Mouse (Mus musculus) hindbrain, embryonic 10.5 days (tissue): ENCODE measurements at regions not wholly inside any gene's neighbourhood (a gene's known extent, or its start where the extent isn't known, plus 50 kb on each side); places are given as distances from the start of the nearest gene placed in this dataset.

Experiments
- DNase-seq: peaks from one replicate; pipeline ENCODE4 v3.0.0-alpha.2; 2017; ENCODE audit warnings: low spot score
- H3K27ac ChIP-seq: fragments of 300-500 bp; sonication (generic); 2 replicates; pipeline ENCODE4 v1.5.1; 2016; ENCODE audit warnings: mild to moderate bottlenecking, moderate library complexity
- H3K27me3 ChIP-seq: fragments of 300-500 bp; sonication (generic); 2 replicates; pipeline ENCODE4 v1.6.1; 2016; ENCODE audit warnings: mild to moderate bottlenecking; ENCODE audit not compliant: poor library complexity, insufficient read depth, severe bottlenecking
- H3K36me3 ChIP-seq: fragments of 300-500 bp; sonication (generic); 2 replicates; pipeline ENCODE4 v1.6.1; 2016; ENCODE audit warnings: mild to moderate bottlenecking, moderate library complexity
- H3K4me1 ChIP-seq: fragments of 300-500 bp; sonication (generic); replicated peaks from 2 replicates; pipeline ENCODE4 v1.6.1; 2016; ENCODE audit warnings: mild to moderate bottlenecking
- H3K4me3 ChIP-seq: fragments of 300-500 bp; sonication (generic); 2 replicates; pipeline ENCODE4 v1.5.1; 2016; ENCODE audit warnings: mild to moderate bottlenecking, moderate library complexity
- H3K9me3 ChIP-seq: fragments of 300-500 bp; sonication (generic); 2 replicates; pipeline ENCODE4 v1.6.1; 2016; ENCODE audit warnings: mild to moderate bottlenecking, moderate library complexity
- WGBS: fragments of 180-500 bp; shearing (Covaris S2); methylation state at CpG from one replicate; pipeline ENCODE4 v1.1.7; 2016; 5-methylcytosine and 5-hydroxymethylcytosine counted together

DNA sequence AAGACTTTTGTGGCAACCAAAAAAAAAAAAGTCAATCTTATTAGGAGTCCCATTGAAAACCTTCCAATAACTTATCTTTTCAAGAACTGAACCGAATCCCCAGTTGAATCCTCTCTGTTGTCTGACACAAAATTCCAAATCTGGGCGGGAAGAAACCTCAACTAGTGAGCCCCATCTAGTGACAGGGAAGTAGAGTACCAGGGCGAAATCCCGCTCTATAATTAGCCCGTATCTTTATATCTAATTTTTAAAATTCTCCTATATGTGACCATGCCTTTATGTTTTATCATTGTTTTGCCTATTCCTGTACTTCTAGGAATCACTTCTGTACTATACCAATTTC lies 195.7 kb downstream of the Pdgfra start:
- no peak for DNase-seq
- Histone ChIP-seq H3K36me3 (no peaks in the 10 kb centered on the region), H3K4me3 (no peak overlapping the region), H3K9me3 (no peaks in the 10 kb centered on the region), H3K4me1 (peaks cover 11% of the 10 kb centered on the region), H3K27me3 (peaks cover 50% of the 10 kb centered on the region), H3K27ac (no peak overlapping the region)
- WGBS: 66% methylated on average over 5 of the region's 5 CpGs

DNA sequence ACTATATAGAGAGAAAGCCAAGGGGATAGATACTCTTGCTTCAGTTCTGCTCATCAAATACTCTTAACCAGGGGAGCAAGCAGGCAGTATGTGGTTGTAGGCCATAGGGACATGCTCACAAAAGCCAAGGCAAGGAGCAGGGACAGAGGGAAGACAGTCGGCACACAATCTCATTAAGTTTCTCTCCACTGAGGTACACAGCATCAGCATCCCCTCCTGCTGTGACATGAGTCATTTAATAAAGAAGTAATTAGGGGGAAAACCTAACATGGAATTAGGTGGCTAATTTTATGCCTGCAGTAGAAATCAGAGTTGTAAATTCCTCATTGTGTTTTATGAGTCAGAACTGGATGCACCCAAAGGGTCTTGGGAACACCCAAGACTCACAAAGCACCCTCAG lies 203.2 kb downstream of the Pdgfra start:
- H3K27me3 ChIP-seq: peaks cover 24% of the 10 kb centered on the region
- DNase-seq: no peak
- H3K4me1 ChIP-seq: no peaks in the 10 kb centered on the region
- no peaks in the 10 kb centered on the region for H3K36me3 ChIP-seq
- H3K9me3 ChIP-seq: no peaks in the 10 kb centered on the region
- WGBS: 62% methylated on average over 1 of the region's 1 CpGs
- no peak overlapping the region for H3K4me3 ChIP-seq
- H3K27ac ChIP-seq: no peak overlapping the region

DNA sequence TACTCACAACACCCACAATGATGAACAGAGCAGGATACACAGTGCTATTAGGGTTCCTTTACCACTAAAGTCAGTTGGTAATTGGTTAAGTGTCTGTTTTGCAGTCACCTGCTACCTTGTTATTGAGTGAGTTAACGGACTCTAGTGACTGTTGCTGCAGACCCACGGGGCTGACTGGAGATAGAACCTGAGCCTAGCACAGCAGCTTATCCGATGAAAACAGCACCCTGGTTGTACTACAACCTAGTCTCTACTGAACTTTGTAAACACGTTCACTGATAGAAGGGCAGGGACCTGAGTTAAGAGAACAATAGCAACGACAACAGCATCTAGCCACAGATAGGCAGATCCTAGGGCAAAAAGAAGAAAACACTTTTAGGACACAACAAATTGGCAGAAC lies 206.8 kb downstream of the Pdgfra start:
- Histone ChIP-seq H3K27me3 (no peaks in the 10 kb centered on the region), H3K9me3 (no peaks in the 10 kb centered on the region), H3K27ac (no peak overlapping the region), H3K4me3 (no peak overlapping the region), H3K4me1 (no peaks in the 10 kb centered on the region), H3K36me3 (no peaks in the 10 kb centered on the region)
- no peak for DNase-seq
- 86% methylated on average over 5 of the region's 5 CpGs for WGBS

DNA sequence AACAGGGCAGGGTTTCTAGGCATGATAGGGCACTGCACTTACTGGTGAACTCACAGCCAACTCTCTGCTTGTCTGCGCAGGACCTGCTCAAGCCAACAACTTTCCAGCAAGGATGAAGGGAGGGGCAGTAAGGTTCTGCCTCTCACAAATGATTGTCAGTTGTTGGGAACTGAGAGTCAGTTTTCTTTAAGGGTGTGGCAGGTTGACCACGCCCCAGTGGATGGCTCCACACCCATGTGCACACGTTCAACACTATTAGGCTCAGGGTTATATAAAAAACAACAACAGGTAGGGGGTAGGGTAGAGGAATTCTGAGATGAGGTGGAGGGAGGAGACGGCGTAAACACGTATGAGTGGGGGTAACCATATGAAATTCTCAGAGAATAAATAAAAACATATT lies 210.9 kb upstream of the Kit start:
- DNase-seq: no peak
- H3K27me3 ChIP-seq: no peaks in the 10 kb centered on the region
- no peaks in the 10 kb centered on the region for H3K4me1 ChIP-seq
- no peak overlapping the region for H3K4me3 ChIP-seq
- H3K9me3 ChIP-seq: no peaks in the 10 kb centered on the region
- 92% methylated on average over 6 of the region's 6 CpGs for WGBS
- H3K36me3 ChIP-seq: no peaks in the 10 kb centered on the region
- H3K27ac ChIP-seq: no peak overlapping the region

DNA sequence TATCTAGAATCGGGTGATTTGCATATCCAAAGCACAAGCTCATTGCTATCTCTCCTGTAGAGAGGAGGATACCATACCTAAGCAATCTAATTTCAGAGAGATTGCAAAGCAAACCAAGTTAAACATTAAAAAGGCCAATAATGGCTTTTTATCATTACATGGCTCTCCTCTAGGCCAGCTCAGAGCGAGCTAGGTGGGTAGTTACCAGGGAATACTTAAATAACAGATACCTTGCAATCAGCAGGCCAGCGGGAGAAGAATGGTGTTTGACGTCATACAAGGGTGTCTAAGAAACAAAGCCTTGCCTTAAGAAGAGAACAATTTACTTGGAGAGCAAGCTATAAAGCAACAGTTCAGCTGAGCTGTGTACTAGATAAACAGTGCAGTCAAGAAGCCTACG lies 207.4 kb upstream of the Kit start:
- Histone ChIP-seq H3K27ac (no peak overlapping the region), H3K36me3 (no peaks in the 10 kb centered on the region), H3K4me3 (no peak overlapping the region), H3K4me1 (no peaks in the 10 kb centered on the region), H3K27me3 (no peaks in the 10 kb centered on the region), H3K9me3 (peaks cover 4% of the 10 kb centered on the region; the same call in 1 of the 2 replicates)
- WGBS: 91% methylated on average over 5 of the region's 5 CpGs
- no peak for DNase-seq

DNA sequence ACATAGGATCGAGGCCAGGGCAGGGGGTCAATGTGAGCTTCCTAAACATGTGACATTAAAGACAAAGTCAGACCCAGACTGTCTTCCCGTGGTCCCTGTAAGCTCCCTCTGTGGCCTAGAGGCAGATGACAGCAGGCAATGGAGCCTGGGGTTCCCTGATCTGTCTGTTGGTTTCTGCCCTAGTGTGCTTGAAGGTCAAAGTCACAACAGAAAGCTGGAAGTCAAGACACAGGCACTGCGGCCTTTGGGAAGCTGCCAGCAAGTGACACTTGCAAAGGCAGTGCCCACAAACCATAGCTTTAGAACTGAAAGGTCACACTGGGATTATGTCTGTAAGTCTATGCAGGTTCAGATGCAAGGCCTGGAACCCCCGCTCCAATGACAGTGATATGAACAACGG lies 206.0 kb upstream of the Kit start:
- Histone ChIP-seq H3K4me3 (no peak overlapping the region), H3K36me3 (no peaks in the 10 kb centered on the region), H3K27me3 (no peaks in the 10 kb centered on the region), H3K9me3 (peaks cover 4% of the 10 kb centered on the region; the same call in 1 of the 2 replicates), H3K4me1 (no peaks in the 10 kb centered on the region), H3K27ac (no peak overlapping the region)
- no peak for DNase-seq
- WGBS: 82% methylated on average over 5 of the region's 5 CpGs

DNA sequence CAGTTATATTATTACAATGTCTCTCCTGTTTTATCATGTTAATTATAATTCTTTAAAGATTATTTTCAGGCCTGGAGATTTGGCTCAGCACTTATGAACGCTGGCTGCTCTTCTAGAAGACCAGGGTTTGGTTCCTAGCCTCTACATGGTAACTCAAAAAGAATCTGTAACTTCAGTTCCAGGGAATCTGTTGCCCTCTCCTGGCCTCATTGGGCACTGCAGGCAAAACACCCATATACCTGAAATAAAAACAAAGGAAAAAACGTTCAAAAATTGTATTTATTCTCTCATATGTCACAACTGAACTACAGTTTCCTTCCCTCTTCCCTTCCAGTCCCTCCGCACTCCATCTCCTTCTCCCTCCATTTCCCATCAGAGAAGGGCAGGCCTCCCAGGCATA lies 201.9 kb upstream of the Kit start:
- Histone ChIP-seq H3K27me3 (no peaks in the 10 kb centered on the region), H3K4me1 (peaks cover 9% of the 10 kb centered on the region; the same call in 1 of the 2 replicates), H3K36me3 (no peaks in the 10 kb centered on the region), H3K9me3 (peaks cover 4% of the 10 kb centered on the region; the same call in 1 of the 2 replicates), H3K27ac (no peak overlapping the region), H3K4me3 (no peak overlapping the region)
- 66% methylated on average over 3 of the region's 3 CpGs for WGBS
- DNase-seq: no peak

DNA sequence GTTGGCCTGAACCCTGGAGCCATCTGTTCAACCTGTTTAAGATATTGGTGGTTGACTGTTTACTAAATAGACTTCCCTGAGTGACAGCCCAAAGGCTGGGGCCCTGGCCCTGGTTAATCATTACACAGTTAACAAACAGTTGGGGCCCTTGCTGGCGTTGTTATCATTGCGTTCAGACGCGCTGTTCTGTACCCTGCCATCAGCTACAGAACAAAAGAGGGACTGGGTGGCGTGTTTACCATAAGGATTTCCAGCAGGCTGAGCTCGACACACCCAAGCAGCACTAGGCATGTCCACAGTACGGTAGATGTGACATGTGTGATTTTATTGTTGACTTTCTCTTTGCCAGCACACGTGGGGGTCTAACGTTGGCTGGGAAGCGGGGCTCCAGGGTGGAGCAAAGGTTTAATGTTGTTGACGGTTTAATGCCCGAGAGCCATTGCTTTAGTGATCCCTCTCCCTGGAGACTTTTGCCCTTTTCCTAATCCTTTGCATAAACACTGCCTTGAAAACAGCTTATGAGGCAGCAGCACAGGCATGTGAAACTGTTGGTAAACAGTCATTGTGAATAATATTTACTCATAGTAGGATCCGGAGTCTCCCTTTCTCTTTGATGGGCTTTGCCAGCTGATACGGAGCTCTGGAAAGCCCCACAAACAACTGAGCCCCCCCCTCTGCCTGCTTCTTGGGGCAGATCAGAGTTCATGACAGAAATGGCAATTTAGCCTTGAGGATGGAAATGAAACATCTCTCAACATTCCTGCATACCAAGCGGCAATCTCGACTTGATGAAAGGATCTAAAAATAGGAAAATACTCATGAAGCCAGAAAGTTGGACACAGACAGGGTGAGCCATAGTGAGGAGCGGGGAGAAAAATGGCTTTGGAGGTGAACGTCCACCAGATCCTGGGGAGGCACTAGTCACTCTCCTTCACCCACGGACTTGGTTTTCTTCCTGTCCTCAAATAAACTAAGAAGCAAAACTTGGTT lies 197.1 kb upstream of the Kit start:
- no peaks in the 10 kb centered on the region for H3K27me3 ChIP-seq
- no peaks in the 10 kb centered on the region for H3K36me3 ChIP-seq
- 57% methylated on average over 19 of the region's 19 CpGs for WGBS
- H3K27ac ChIP-seq: peak overlapping the region; percentile 42; the same call in 1 of the 2 replicates
- DNase-seq: no peak
- no peaks in the 10 kb centered on the region for H3K9me3 ChIP-seq
- no peak overlapping the region for H3K4me3 ChIP-seq
- peaks cover 13% of the 10 kb centered on the region; the same call in 1 of the 2 replicates for H3K4me1 ChIP-seq

DNA sequence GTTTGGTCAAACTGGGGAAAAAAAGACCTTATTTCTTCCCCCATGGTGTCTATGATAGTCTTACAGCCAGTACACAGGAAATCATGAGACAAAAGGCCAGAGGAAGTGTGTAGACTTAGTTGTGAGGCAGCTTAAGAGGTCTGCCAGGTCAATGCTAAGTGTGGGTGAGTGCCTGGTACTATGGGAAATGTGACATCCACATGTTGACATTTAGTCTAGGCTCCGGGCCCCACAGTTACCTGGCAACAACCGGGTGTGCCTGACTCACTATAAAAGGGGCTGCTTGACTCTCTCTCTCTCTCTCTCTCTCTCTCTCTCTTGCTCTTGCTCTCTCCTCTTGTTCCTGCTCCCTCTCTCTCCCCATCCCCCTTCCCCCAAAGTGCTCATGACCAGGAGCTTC lies 196.1 kb upstream of the Kit start:
- H3K4me1 ChIP-seq: peaks cover 13% of the 10 kb centered on the region; the same call in 1 of the 2 replicates
- no peak overlapping the region for H3K27ac ChIP-seq
- H3K4me3 ChIP-seq: no peak overlapping the region
- H3K36me3 ChIP-seq: no peaks in the 10 kb centered on the region
- DNase-seq: peak; percentile 15
- 64% methylated on average over 2 of the region's 2 CpGs for WGBS
- H3K27me3 ChIP-seq: no peaks in the 10 kb centered on the region
- no peaks in the 10 kb centered on the region for H3K9me3 ChIP-seq

DNA sequence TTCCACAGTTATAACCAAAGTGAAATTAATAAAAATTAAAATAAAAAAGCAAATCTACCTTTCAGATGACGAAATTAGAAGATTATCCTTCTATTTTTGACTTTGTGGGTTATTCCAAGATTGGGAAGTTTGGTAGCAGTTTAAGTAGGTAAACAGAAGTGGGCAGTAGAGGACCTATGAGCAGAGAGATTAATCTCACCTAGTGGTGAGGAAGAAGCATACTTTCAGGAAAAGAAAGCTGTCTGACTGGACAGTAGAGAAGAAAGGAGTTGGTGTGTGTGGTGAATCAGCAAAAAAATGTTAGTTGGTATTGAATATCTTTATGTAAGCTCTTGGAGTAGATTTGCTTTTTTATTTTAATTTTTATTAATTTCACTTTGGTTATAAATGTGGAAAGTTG lies 194.4 kb upstream of the Kit start:
- Histone ChIP-seq H3K9me3 (no peaks in the 10 kb centered on the region), H3K4me3 (no peak overlapping the region), H3K4me1 (peaks cover 13% of the 10 kb centered on the region; the same call in 1 of the 2 replicates), H3K36me3 (no peaks in the 10 kb centered on the region), H3K27ac (no peak overlapping the region), H3K27me3 (no peaks in the 10 kb centered on the region)
- WGBS: 82% methylated on average over 1 of the region's 1 CpGs
- DNase-seq: no peak

DNA sequence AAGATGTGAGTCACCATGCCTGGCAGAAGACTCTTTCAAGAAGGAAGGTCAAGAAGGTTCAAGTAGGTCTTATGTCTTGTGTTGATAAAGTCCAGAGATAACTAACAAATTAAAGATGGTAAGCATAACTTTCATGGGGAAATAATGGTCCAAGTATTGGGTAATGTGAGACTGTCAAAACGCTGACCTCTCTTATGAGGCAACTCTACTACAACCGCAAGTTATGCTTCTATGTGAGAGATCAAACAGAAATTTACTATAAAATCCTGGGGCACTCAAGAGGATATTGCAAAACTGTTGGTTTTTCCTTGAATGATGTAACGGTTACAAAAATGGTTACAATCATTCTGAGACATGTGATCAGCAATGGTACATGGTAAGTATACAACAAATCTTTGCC lies 192.6 kb upstream of the Kit start:
- Histone ChIP-seq H3K36me3 (no peaks in the 10 kb centered on the region), H3K4me3 (no peak overlapping the region), H3K27me3 (no peaks in the 10 kb centered on the region), H3K9me3 (no peaks in the 10 kb centered on the region), H3K27ac (no peak overlapping the region), H3K4me1 (peaks cover 11% of the 10 kb centered on the region; the same call in 1 of the 2 replicates)
- 89% methylated on average over 3 of the region's 3 CpGs for WGBS
- DNase-seq: no peak

DNA sequence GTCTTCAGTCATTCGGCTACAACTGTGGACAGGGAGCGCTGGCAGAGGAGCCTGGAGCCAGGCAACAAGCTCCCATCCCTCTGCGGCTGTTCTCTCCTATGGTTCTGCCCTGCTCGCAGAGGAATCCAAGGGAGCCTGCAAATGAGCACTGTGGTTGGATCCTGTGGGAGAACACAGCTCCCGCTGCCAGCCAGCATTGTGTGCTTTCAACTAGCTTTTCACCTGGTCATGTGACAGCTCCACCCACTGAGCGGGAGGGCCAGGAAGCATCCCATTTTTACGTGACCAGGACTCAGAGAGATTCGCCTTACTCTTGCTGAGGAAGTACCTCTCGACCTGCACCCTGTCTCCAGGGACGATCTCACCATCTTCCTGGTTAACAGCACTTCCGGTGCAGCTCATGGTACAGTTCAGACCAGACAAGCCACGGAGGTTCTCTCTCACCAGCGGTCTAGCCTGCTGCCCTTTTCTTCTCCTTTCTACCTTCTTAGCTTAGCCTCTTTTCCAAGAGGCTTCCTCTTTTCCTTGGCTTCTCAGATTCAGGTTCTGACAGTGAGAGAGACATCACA lies 186.7 kb upstream of the Kit start:
- no peak for DNase-seq
- no peaks in the 10 kb centered on the region for H3K36me3 ChIP-seq
- WGBS: 40% methylated on average over 13 of the region's 13 CpGs
- H3K27ac ChIP-seq: peak overlapping the region; percentile 50; the same call in 1 of the 2 replicates
- H3K9me3 ChIP-seq: no peaks in the 10 kb centered on the region
- H3K27me3 ChIP-seq: no peaks in the 10 kb centered on the region
- H3K4me3 ChIP-seq: no peak overlapping the region; the same call in 1 of the 2 replicates
- peaks cover 6% of the 10 kb centered on the region for H3K4me1 ChIP-seq

DNA sequence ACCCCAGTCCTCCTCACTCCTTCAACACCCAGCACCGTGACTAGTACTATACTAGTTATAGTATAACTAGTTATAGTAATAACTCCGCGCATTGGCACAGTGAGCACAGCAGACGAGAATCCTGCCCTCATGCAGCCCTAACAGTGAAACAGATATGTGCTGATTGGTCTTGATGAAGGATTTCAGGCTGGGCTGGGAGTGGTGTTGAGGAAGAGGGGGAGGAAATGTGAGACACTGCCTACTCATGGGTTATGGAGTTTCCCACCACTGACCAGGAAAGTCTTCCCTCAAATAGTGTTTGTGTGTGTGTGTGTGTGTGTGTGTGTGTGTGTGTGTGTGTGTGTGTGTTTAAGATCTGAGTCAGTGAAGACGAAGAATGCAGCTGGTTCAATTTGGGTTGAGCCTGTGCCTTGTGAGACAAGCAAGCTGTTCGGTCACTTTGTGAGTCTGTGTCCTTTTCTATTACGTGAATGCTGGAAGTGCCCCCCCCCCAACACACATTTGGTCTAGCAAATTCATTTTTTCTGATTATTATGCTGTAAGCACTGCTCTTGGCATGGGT lies 185.9 kb upstream of the Kit start:
- Histone ChIP-seq H3K36me3 (no peaks in the 10 kb centered on the region), H3K4me1 (peaks cover 6% of the 10 kb centered on the region), H3K4me3 (no peak overlapping the region), H3K27me3 (no peaks in the 10 kb centered on the region), H3K27ac (no peak overlapping the region), H3K9me3 (no peaks in the 10 kb centered on the region)
- no peak for DNase-seq
- 87% methylated on average over 7 of the region's 7 CpGs for WGBS
